Mouse (Mus musculus) heart, adult 8-10 months (tissue): ENCODE measurements at regions not wholly inside any gene's neighbourhood (a gene's known extent, or its start where the extent isn't known, plus 50 kb on each side); places are given as distances from the start of the nearest gene placed in this dataset.
"Not testable (repeated sequence)": the region's sequence is repeated elsewhere in the genome, so short reads cannot be mapped to it uniquely, and the experiment has no call there.

Experiments
- DNase-seq: peaks from one replicate; pipeline ENCODE4 v3.0.0; 2022; ENCODE audit warnings: low spot score

DNA sequence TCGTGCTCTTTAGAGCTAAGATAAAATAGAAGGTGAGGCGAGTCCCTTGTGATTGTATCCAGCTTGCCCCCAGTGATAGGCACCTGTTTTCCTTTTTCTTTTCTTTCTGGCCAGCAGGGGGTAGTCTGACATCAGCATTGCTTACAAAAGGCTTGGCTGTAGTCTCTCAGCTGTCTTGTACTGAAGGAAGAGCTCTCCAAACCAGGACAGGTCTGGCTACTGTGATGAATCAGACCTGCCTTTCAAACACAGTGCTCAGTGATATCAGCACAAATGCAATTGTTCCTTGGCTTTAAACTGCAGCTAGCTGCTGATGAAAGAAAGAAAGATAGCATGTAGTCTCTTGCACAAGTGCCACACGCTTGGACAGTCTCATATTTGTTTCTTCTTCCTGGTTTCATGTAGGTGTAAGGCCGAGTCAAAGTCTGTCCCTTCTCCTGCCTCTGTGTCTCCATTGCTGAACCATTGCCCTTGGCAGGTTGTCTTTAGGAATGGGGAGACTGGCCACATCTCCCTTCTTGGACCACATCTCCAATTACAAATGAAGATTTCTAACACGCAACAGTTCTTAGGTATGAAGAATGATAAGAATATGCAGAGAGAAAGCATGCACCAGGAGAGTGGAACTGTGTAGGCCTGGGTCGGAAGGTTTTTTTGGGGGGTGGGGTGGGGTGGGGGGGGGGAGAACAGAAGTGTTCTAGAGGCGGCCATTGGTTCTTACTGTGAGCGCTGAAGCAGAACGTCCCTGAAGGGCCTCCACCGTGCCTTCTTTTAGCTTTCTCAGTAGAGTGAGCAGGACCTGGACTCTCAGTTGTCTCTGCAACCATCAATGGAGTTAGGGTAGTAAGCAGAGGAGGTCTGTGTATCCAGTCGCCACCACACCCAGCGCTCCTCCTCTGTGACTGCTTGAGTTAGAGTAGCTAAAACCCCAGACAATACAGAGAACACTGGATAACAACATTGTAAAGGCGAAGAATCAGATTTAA, 200.9 kb downstream of the Faxc start:
- DNase-seq: peak; percentile 9

DNA sequence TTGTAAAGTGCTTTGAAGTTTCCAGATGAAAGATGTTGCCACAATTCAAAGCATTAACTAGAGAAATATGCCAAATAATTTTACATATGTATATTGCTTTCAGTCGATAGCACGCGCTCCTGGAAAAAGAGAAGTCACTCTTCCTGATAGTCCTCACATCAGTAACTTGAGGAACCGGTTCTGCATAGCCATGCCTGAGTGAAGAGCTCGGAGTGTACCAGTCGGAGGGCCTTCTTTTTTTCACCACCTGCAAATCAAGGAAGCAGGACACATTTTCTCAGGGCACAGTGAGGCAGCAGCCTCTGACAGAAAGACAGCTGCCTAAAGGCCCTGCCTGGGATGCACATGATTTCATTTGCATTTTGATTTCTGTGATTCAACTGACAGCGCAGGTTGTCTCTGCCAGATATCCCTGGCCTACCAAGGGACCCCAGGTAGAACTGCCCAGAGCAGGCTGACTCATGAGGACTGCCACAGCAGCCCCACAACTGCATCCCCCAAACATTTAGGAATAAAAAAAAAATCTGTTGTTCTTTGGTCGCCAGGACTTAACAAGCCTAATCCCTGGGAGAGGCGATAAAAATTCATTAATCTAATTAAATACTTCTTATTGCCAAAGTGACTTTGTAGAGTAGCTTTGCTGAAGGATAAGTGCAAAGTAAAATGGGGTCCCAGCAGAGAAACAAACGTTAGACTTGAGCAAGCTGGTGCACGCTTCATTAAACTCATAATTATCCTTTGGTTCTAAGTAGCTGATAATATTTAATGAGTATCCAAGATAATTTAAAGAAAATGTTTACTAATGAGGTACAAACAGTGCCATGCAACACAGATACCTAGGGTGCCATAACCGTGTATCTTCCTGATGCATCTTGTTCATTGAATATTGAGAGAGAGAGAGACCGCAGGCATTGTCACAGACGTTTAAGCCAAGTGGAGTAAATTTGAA, 202.7 kb downstream of the Faxc start:
- no peak for DNase-seq

DNA sequence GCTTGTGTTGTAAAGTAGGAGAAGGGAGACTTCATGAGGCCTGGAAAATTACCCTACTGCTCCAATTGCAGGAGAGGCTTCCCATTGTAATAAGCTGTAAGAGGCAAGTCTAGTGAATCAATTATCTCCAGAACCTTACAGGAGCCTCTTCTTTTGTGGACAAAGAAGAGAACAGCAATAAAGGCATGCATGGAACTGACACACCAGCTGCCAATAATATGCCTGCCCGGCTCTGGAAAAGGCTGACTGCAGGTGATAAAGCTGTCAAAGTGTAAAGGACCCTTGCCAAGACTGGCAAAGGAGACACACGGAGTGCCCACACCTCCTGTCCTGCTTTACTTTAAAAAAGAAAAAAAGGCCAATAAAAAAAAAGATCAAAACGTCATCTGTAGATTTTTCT, 209.0 kb downstream of the Faxc start:
- DNase-seq: no peak

DNA sequence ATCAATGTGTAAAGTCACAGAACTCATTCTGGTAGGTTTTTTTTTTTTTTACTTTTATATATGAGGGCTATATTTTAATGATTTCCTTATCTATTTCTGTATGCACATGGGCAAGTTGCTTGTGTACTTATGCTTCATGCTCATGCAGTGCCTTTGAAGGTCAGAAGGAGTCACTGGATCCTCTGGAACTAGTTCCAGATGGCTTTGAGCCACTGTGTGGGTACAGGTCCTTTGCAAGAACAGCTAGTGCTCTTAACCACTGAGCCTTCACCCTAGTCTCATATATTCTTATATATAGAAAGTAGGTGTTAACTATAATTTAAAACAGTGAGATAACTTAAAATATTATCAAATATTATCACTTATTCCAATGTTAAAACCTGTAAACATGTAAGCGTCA, 212.4 kb downstream of the Faxc start:
- DNase-seq: no peak

DNA sequence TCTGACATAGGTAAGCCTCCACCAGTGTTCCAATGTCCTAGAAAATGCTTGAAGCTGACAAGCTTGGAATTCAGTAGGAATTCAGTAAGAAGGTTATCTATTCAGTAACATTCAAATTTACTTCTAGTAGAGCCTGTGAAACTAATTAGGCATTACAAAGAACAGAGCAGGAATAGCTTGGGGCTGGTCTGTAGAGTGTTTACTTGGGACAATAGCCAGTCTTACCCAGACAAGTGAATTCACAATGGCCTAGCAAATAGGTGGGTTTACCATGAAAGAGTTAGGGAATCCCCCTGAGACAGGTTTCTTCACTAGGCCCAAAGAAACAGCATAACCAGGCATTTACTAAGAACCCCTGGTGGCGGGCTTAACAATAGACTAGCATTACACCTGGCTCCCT, 212.5 kb upstream of the Fbxl4 start:
- DNase-seq: not testable (repeated sequence)

DNA sequence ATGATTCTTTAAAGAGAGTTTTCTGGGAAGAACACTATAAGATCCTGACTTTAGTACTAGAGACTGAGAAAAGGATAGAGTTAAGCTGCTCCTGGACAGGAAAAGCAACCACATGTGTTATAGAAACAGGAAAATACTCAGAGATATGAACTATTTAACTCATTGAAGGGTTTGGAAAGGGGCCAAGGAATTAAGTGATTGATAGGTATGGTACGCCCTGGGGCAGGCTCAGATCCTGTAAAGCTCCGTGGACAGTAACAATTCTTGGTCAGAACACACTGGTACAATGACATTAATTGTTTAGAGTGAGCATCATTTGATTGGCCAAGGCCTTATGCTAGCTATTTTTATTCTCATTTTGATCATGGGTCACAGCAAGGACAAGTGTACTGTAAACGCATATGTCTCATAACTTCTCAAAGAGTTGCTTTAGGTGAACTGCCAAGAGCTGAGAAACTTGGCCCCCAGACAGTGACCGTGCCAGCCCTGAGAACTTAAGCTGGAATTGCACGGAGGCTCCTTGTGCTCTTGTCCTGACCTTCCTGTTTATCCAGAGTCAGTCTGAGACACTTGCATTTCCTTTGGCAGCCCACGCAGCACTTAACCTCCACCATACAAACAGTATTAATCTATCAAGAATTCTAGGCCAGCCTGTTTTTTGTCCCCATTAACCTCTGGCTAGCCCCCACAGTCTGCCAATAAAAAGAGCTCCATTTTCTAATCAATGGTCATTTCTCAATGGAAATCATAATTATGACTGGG, 210.5 kb upstream of the Fbxl4 start:
- DNase-seq: no peak

DNA sequence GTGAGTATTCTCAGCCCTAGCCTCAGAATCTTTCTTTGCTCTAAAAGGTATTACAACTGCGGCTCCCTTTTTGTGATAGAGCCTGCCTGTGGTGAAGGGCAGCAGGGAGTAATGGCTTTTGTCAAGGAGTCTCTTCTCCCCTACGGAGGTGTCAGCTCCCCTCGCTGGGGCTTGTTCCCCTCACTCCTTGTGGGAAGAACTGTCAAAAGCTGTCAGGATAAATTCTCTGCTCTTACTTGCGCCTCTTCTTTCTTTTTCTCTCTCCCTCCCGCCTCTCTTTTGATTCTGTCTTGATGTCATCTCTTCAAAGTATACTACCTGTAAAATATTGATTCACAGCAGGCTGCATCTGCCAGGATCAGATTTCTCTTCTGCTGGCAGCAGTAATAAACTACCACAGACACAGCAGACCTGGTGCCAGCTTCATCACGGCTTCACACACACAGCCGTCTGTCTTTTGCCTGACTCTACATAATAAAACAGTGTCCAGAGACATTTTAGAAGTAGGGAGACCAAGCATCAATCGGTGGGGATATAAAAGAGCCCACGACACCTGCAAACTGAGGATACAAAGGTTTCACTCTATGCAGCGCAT, 205.3 kb upstream of the Fbxl4 start:
- DNase-seq: no peak

DNA sequence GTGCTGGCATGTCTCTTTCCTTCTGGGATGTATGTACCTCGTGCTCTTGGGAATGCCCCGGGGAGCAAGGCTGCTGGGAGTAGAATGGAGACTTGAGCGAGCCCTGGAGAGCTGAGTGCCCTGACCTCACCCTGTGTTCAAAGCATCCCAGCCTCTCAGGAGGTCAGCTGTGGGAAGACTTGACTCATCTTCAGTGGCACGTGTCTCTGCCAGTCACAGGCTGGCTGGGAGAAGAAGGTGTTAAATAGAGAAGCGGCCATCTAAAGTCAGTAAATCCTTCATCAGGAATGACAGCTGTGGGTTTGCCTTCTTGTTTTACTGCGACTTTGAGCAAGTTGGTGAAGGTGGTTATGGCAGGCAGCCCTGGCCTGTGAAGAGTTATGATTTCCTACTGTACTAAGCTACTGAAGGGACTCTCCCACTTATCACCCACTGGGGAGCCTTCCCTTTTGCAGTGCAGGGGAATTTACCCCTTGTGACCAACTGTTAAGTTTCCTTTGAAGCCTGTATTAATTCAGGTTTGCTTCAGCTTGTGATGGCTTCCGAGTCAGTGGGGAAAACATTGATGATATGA, 204.3 kb upstream of the Fbxl4 start:
- no peak for DNase-seq

DNA sequence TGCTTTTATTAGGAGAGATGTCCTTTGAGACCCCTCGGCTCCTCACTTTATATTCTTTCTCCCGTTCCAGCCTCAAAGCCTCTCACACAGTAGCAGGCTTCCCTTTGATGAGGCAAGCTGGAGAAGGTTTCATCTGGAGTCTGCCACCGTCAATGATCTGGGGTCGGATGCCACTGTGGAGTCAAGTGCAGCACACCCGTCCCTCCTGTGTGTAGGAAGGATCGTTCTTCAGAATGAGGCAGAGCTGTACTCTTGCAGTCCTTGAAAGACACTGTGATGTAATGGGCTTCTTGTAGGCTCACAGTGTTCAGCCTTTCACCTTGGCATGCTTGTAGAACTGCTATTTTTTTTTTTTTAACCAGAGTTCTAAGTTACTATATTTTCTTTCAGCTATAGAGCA, 203.7 kb upstream of the Fbxl4 start:
- no peak for DNase-seq

DNA sequence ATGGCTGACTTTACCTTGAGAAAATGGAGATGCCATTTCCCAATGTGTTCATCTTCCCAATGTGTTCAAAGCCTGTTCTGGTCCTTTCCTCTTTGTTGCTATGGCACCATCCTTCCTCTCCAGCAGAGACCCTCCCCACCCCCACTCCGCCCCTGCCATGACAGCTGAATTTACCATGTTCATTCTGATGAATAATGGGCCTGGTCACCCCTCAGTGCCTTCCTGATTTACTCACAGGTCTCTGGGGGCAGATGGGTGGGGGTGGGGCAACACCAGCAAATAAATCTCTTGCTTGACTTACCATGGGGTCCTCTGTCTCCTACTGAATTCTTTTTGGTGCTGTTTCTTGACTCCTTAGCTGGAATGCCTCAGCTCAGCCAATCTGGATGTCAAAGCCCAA, 170.9 kb upstream of the Fbxl4 start:
- no peak for DNase-seq

DNA sequence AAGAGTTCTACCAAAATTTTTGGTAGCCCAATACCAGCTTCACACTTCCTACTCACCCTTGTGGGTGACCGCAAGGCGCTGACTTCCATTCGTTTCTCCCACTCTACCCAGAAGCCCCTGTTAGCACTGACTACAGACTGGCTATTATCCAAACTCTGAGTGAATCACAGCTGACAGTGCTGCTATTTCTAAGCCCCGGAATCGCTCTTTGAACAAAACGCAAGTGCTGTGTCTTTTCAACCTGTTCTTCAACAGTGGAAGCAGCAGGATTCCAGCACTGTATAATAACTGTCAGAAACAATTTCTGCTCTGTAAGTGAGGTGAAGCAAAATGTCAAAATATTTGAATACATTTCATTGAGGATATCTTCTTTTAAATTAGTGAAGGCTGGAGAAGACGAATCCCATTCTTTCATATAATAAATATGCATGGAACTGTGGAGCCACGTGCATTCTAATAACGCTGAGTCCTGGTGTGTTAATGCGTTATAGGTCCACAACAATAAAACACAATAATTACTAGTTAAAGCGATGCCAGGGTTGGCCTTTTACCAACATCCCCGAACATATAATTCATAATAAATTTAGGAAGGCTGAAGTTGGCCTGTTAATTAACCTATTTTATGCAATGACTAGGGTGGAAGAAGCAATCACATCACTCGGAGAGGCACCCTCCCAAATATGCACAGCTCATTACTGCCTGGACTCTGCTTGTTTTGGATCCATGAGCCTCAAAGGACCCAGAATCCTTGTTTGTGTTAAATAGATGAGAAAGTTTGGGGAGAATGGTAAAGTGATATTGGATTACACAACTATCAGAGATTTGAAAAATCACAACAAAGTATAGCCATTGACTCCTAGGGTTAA, 169.0 kb upstream of the Fbxl4 start:
- DNase-seq: no peak

DNA sequence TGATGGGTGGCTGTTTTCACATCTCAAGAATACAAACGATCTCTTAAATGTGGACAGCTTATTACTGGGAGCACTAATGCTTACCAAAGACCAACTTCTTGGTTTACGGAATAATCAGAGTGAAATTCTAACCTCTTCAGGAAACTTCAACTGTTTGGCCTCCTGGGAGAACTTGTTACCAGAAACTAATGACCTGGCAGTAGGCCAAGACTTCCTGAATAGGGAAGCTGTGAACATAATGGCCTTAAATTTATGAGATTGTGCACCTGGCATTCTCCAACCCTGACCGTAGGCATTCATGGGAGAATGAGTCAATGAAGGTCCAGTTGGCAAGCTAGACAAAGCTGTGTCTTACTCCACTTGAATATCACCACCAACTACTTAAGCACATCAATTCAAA, 160.8 kb upstream of the Fbxl4 start:
- no peak for DNase-seq

DNA sequence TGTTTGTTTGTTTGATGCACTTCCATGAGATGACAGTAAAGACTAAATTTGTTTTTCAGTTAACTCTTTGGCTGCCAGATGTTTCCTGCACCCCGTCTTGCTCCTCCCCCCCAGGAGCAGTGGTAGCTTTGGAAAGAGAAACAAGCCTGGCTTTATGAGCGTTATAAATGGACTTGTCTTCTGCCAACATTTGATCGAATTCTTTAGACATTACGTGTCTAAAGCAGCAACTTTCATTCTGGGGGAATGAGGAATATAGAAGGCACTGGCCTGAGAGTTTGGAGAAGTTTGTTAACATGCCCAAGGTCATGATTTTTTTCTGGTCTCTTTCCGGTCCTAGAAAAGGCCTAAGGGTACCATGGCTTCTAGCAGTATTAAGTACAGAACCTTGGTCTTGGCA, 148.8 kb upstream of the Fbxl4 start:
- no peak for DNase-seq

DNA sequence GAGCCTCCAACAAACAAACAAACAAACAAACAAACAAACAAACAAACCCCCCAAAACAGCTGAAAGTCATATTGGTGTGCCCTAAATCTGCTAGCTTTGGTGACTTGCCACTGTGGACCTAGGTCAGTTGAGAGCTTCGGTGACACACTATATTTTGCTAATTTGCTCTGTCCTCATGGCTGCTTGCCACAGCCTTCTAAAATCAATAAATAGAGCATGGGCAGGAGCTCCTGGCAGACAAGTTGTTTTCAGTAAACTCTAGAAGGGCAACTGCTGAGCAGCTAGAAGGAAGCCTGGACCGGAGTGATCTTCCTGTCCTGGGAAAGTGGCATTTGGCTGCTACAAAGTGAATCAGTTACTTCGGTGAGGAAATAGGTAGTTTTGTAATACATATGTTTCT, 119.7 kb upstream of the Fbxl4 start:
- no peak for DNase-seq

DNA sequence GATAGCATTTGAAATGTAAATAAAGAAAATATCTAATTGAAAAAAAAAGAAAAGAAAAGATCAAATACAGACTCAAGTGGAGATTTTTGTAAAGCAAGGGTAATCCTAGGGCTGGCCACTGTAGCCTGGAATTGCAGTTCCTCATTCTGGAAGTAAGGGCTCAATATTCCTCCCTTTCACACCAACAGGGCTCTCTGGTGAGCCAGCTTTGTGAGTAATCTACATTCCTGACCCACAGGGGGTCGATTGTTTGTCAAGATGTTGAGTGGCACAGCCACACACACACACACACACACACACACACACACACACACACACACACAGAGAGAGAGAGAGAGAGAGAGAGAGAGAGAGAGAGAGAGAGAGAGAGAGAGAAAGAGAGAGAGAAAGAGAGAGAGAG, 107.1 kb upstream of the Fbxl4 start:
- not testable (repeated sequence) for DNase-seq

DNA sequence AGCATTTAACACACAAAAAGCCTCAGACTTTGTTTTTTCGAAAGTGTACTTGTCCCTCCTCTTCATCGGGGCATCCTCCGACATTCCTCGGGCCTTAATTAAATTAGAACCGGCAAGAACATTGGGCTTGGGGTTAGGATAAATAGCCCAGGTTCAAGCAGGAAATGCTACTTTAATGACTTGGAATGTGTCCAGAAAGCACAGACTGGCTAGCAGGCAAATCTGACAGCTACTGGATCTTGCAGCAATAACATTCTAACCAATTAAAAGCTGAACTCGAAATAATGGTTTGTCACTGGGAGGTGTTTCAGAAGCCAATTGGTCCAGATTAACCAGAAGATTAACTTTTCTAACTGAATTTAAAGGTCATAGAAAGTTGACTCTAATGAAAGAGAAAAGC, 93.4 kb upstream of the Fbxl4 start:
- DNase-seq: no peak

DNA sequence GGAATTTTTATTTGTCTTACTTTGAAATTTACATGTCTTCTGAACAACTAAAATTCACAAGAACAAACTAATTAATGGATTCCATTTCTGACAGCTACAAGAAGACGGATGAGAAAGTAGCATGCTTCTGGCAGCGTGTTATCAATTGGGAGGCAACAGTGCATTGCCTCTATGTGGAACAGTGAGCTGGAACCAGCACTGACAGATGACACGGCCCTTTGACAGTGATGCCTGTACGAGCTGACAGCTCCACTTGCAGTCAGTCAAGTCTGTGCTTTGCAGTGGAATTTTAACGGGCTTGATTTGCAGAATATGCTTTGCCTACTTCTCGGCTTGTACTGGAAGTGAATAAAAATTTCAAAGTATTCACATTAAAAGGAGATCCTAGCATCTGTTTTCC, 88.3 kb upstream of the Fbxl4 start:
- DNase-seq: no peak

DNA sequence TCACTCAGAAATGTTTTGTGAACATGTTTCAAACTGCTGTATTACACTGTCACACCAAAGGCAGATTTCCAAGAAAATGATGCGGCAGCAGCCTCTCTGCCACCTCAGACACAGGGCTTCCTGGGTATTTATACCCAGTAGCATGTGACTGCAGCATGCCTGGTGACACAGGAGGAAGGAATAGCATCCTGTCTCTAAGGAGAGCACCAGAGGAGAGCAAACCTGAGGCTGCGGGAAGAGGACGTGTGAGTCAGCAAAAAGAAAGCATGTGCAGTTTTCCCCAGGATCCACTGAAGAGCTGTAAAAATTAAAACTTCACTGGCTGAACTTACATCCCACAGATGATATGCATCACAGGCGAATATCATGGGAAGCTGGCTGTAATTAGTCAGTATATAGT, 83.2 kb upstream of the Fbxl4 start:
- DNase-seq: no peak

DNA sequence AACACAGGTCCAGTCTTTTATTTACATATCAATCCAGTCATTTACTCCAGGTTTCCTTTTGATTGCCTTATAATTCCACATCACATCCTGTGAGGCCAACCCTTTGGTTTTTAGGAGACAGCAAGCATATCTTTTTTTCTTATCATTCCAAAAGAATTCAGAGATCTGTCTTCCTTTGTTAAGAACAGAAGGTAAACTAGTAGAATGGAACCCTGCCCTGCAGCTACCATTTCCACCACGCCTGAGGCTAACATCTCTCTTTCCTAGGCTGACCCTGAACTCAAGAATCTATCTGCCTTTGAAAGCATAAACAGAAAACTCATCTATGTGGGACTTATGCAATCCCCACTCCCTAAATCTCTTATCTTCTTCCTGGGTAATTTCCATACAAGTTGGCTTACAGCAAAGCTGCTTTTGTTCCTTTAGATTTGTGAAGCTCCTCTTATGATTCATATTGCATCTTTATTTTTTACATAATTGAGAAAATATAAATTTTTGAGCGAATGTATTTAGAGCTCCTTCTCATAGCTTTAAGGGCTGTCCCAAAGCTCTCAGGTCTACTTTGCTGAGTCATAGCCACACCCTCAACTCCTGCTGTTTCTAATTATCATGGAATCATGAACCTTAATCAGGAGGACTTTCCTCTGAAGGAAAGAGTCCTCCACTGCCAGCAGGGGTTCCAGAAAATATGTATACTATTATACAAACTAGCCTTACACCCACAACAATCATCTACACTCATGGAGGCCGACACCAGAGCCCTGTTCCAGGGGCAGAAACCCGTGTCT, 74.6 kb upstream of the Fbxl4 start:
- no peak for DNase-seq
